Mouse (Mus musculus) kidney, adult 11 months (tissue): ENCODE measurements at regions not wholly inside any gene's neighbourhood (a gene's known extent, or its start where the extent isn't known, plus 50 kb on each side); places are given as distances from the start of the nearest gene placed in this dataset.

Experiments used
- DNase-seq: peaks from one replicate; pipeline ENCODE4 v3.0.0; 2022

GRCm38 (mm10) chr1:166811341-166812071 is 129.9 kb upstream of the Fmo9 start:
- DNase-seq = no peak

- DNase-seq = no peak
Observed at GRCm38 (mm10) chr1:166812072-166812461, 130.4 kb upstream of the Fmo9 start.

GRCm38 (mm10) chr1:166812920-166813439 is 131.3 kb upstream of the Fmo9 start:
- DNase-seq = no peak

- no peak for DNase-seq
Observed at GRCm38 (mm10) chr1:166817927-166818326, 136.3 kb upstream of the Fmo9 start.

- no peak for DNase-seq
Observed at GRCm38 (mm10) chr1:166818682-166819081, 137.0 kb upstream of the Fmo9 start.

- no peak for DNase-seq
Observed at GRCm38 (mm10) chr1:166819420-166819819, 137.8 kb upstream of the Fmo9 start.

GRCm38 (mm10) chr1:166820050-166820449 is 138.4 kb upstream of the Fmo9 start:
- DNase-seq = no peak

GRCm38 (mm10) chr1:166821146-166821545 is 139.5 kb upstream of the Fmo9 start:
- no peak for DNase-seq

GRCm38 (mm10) chr1:166837299-166837698 is 155.7 kb upstream of the Fmo9 start:
- no peak for DNase-seq

- DNase-seq = no peak
Observed at GRCm38 (mm10) chr1:166839833-166840232, 158.2 kb upstream of the Fmo9 start.

GRCm38 (mm10) chr1:166843397-166843877 is 157.8 kb upstream of the Fam78b start:
- DNase-seq = peak; percentile 8

- DNase-seq = no peak
Observed at GRCm38 (mm10) chr1:166846566-166846965, 154.7 kb upstream of the Fam78b start.

GRCm38 (mm10) chr1:166847233-166847632 is 154.0 kb upstream of the Fam78b start:
- no peak for DNase-seq

- no peak for DNase-seq
Observed at GRCm38 (mm10) chr1:166848015-166848535, 153.1 kb upstream of the Fam78b start.

- no peak for DNase-seq
Observed at GRCm38 (mm10) chr1:166855988-166856387, 145.2 kb upstream of the Fam78b start.

GRCm38 (mm10) chr1:166866256-166866655 is 135.0 kb upstream of the Fam78b start:
- DNase-seq = no peak

- no peak for DNase-seq
Observed at GRCm38 (mm10) chr1:166871258-166871657, 130.0 kb upstream of the Fam78b start.

- no peak for DNase-seq
Observed at GRCm38 (mm10) chr1:166876452-166876851, 124.8 kb upstream of the Fam78b start.

- DNase-seq = no peak
Observed at GRCm38 (mm10) chr1:166883215-166883614, 118.0 kb upstream of the Fam78b start.

GRCm38 (mm10) chr1:166895945-166896344 is 105.3 kb upstream of the Fam78b start:
- no peak for DNase-seq

GRCm38 (mm10) chr1:166898741-166899140 is 102.5 kb upstream of the Fam78b start:
- DNase-seq = no peak

- no peak for DNase-seq
Observed at GRCm38 (mm10) chr1:166899238-166899637, 102.0 kb upstream of the Fam78b start.

GRCm38 (mm10) chr1:166900028-166900427 is 101.2 kb upstream of the Fam78b start:
- no peak for DNase-seq

GRCm38 (mm10) chr1:166900441-166901161 is 100.6 kb upstream of the Fam78b start:
- no peak for DNase-seq
